Mouse (Mus musculus): ENCODE data around the gene Chrna10. TPM values are rescaled to one million over a fixed set of nuclear protein-coding genes. Genes with fewer than 3 reads are reported as not detected.

Gene Chrna10
- polyA plus RNA-seq, 1 experiment from 2014 or later, result not detected

- TF ChIP-seq CTCF (IDR thresholded peaks at IDR 0.05; ENCODE audit: low read depth), result no peak
- Histone ChIP-seq H3K36me3 (ENCODE audit: insufficient read depth) (peaks cover 70% of the 10 kb centered on the region), H3K27me3 (ENCODE audit: insufficient read depth, low read length) (no peaks in the 10 kb centered on the region), H3K4me3 (ENCODE audit: low read depth, low read length) (no peak within 1 kb of the TSS), H3K27ac (ENCODE audit: low read depth) (no peak within 1 kb of the TSS), H3K4me2 (no peak within 1 kb of the TSS), H3K9me3 (ENCODE audit: low read depth, low read length) (no peaks in the 10 kb centered on the region), H3K9ac (no peak within 1 kb of the TSS), H3K4me1 (ENCODE audit: insufficient read depth) (no peaks in the 10 kb centered on the region)
- 89% methylated on average over 5 of the region's 5 CpGs for WGBS
- ATAC-seq (ENCODE audit: insufficient read depth) (no peak), DNase-seq (no peak)
Measured at GRCm38 (mm10) chr7:102082816-102083215, 33.8 kb downstream of the Chrna10 start, which contains the start of gene Trpc2. Trpc2 (plus strand) TSS chr7:102083116.

- H3K36me3 ChIP-seq (ENCODE audit: insufficient read depth), result peaks cover 80% of the 10 kb centered on the region
- H3K4me1 ChIP-seq (ENCODE audit: insufficient read depth), result no peaks in the 10 kb centered on the region
- DNase-seq (no peak), ATAC-seq (ENCODE audit: insufficient read depth) (no peak)
- H3K27me3 ChIP-seq (ENCODE audit: insufficient read depth, low read length), result no peaks in the 10 kb centered on the region
- H3K4me3 ChIP-seq (ENCODE audit: low read depth, low read length), result no peak overlapping the region
- H3K27ac ChIP-seq (ENCODE audit: low read depth), result no peak overlapping the region
- whole genome bisulfite sequencing, result 91% methylated on average over 5 of the region's 5 CpGs
- H3K4me2 ChIP-seq, result no peak overlapping the region
- no peak for TF ChIP-seq CTCF (IDR thresholded peaks at IDR 0.05; ENCODE audit: low read depth)
- no peak overlapping the region for H3K9ac ChIP-seq
- no peaks in the 10 kb centered on the region for H3K9me3 ChIP-seq (ENCODE audit: low read depth, low read length)
Measured at GRCm38 (mm10) chr7:102081784-102082183, 34.8 kb downstream of the Chrna10 start.

GRCm38 (mm10) chr7:102080311-102080710, 36.3 kb downstream of the Chrna10 start:
- Histone ChIP-seq H3K4me1 (ENCODE audit: insufficient read depth) (no peaks in the 10 kb centered on the region), H3K36me3 (ENCODE audit: insufficient read depth) (peaks cover 86% of the 10 kb centered on the region), H3K27ac (ENCODE audit: low read depth) (no peak overlapping the region), H3K9me3 (ENCODE audit: low read depth, low read length) (no peaks in the 10 kb centered on the region), H3K27me3 (ENCODE audit: insufficient read depth, low read length) (no peaks in the 10 kb centered on the region), H3K4me2 (no peak overlapping the region), H3K4me3 (ENCODE audit: low read depth, low read length) (no peak overlapping the region), H3K9ac (no peak overlapping the region)
- TF ChIP-seq CTCF (IDR thresholded peaks at IDR 0.05; ENCODE audit: low read depth), result no peak
- DNase-seq (no peak), ATAC-seq (ENCODE audit: insufficient read depth) (no peak)
- 84% methylated on average over 8 of the region's 8 CpGs for WGBS

GRCm38 (mm10) chr7:102078517-102078916, 38.1 kb downstream of the Chrna10 start:
- peak; percentile 72 for TF ChIP-seq CTCF (IDR thresholded peaks at IDR 0.05; ENCODE audit: low read depth)
- WGBS, result 77% methylated on average over 7 of the region's 7 CpGs
- Histone ChIP-seq H3K27me3 (ENCODE audit: insufficient read depth, low read length) (no peaks in the 10 kb centered on the region), H3K9ac (no peak overlapping the region), H3K4me2 (no peak overlapping the region), H3K27ac (ENCODE audit: low read depth) (no peak overlapping the region), H3K36me3 (ENCODE audit: insufficient read depth) (peaks cover 88% of the 10 kb centered on the region), H3K9me3 (ENCODE audit: low read depth, low read length) (no peaks in the 10 kb centered on the region), H3K4me1 (ENCODE audit: insufficient read depth) (no peaks in the 10 kb centered on the region), H3K4me3 (ENCODE audit: low read depth, low read length) (no peak overlapping the region)
- DNase-seq (peak; percentile 70), ATAC-seq (ENCODE audit: insufficient read depth) (no peak)

- no peak overlapping the region for H3K27ac ChIP-seq (ENCODE audit: low read depth)
- no peaks in the 10 kb centered on the region for H3K4me1 ChIP-seq (ENCODE audit: insufficient read depth)
- H3K4me3 ChIP-seq (ENCODE audit: low read depth, low read length), result no peak overlapping the region
- peak; percentile 72 for TF ChIP-seq CTCF (IDR thresholded peaks at IDR 0.05; ENCODE audit: low read depth)
- peak; percentile 66 for DNase-seq
- peak; percentile 56; the same call in 1 of the 2 replicates for ATAC-seq (ENCODE audit: insufficient read depth)
- no peaks in the 10 kb centered on the region for H3K9me3 ChIP-seq (ENCODE audit: low read depth, low read length)
- no peak overlapping the region for H3K9ac ChIP-seq
- H3K27me3 ChIP-seq (ENCODE audit: insufficient read depth, low read length), result no peaks in the 10 kb centered on the region
- H3K36me3 ChIP-seq (ENCODE audit: insufficient read depth), result peaks cover 89% of the 10 kb centered on the region
- 79% methylated on average over 7 of the region's 7 CpGs for WGBS
- no peak overlapping the region for H3K4me2 ChIP-seq
Measured at GRCm38 (mm10) chr7:102076714-102077296, 39.8 kb downstream of the Chrna10 start.

- WGBS, result 67% methylated on average over 6 of the region's 6 CpGs
- no peaks in the 10 kb centered on the region for H3K27me3 ChIP-seq (ENCODE audit: insufficient read depth, low read length)
- peaks cover 10% of the 10 kb centered on the region; the same call in 1 of the 2 replicates for H3K36me3 ChIP-seq (ENCODE audit: insufficient read depth)
- no peak for ATAC-seq (ENCODE audit: insufficient read depth)
- H3K27ac ChIP-seq (ENCODE audit: low read depth), result no peak overlapping the region
- no peaks in the 10 kb centered on the region for H3K9me3 ChIP-seq (ENCODE audit: low read depth, low read length)
- H3K4me1 ChIP-seq (ENCODE audit: insufficient read depth), result peaks cover 12% of the 10 kb centered on the region; the same call in 1 of the 2 replicates
- H3K4me2 ChIP-seq, result peak overlapping the region; percentile 65
- peak overlapping the region; percentile 67 for H3K9ac ChIP-seq
- no peak for TF ChIP-seq CTCF (IDR thresholded peaks at IDR 0.05; ENCODE audit: low read depth)
- peak overlapping the region; percentile 59 for H3K4me3 ChIP-seq (ENCODE audit: low read depth, low read length)
- DNase-seq, result peak; percentile 7
Measured at GRCm38 (mm10) chr7:102066363-102066762, 50.3 kb downstream of the Chrna10 start.

- under 1% methylated on average over 56 of the region's 56 CpGs for WGBS
Measured at GRCm38 (mm10) chr7:102065046-102065891, 51.4 kb downstream of the Chrna10 start, which contains the start of the genes Rnf121, Xndc1 and Xntrpc. Rnf121 (minus strand) TSS chr7:102065469. Xndc1 (plus strand) TSS chr7:102065511. Xntrpc (plus strand) TSS chr7:102065713.

More at GRCm38 (mm10) chr7:102065046-102065891, 51.4 kb downstream of the Chrna10 start, which contains the start of the genes Rnf121, Xndc1 and Xntrpc:
- peak; percentile 95 for DNase-seq
- peak; percentile 99 for ATAC-seq (ENCODE audit: insufficient read depth)
- peak within 1 kb of the TSS; percentile 84 for H3K27ac ChIP-seq (ENCODE audit: low read depth)
- no peak for TF ChIP-seq CTCF (IDR thresholded peaks at IDR 0.05; ENCODE audit: low read depth)
- peak within 1 kb of the TSS; percentile 59 for H3K4me3 ChIP-seq (ENCODE audit: low read depth, low read length)
- H3K4me2 ChIP-seq, result peak within 1 kb of the TSS; percentile 65
- H3K36me3 ChIP-seq (ENCODE audit: insufficient read depth), result peaks cover 7% of the 10 kb centered on the region; the same call in 1 of the 2 replicates
- H3K27me3 ChIP-seq (ENCODE audit: insufficient read depth, low read length), result no peaks in the 10 kb centered on the region
- H3K9me3 ChIP-seq (ENCODE audit: low read depth, low read length), result no peaks in the 10 kb centered on the region
- peaks cover 12% of the 10 kb centered on the region; the same call in 1 of the 2 replicates for H3K4me1 ChIP-seq (ENCODE audit: insufficient read depth)
- peak within 1 kb of the TSS; percentile 67 for H3K9ac ChIP-seq
